Mouse (Mus musculus): ENCODE results near the gene Angpt4. TPM values are rescaled to one million over a fixed set of nuclear protein-coding genes. Genes with fewer than 3 reads are reported as not detected.

Angpt4 gene
- polyA plus RNA-seq, 1 experiment from 2014 or later, result 1.1 TPM

GRCm38 (mm10) chr2:151959274-151959673, 48.3 kb downstream of the Angpt4 start:
- H3K4me2 ChIP-seq (ENCODE audit: low read depth, low read length), result no peak overlapping the region
- H3K36me3 ChIP-seq (ENCODE audit: control insufficient read depth, insufficient read depth, low read length), result no peaks in the 10 kb centered on the region
- no peaks in the 10 kb centered on the region for H3K9me3 ChIP-seq (ENCODE audit: control insufficient read depth, low read length)
- no peaks in the 10 kb centered on the region for H3K27me3 ChIP-seq (replicated peaks; ENCODE audit: control insufficient read depth, insufficient read depth, low read length)
- DNase-seq (ENCODE audit: low spot score) (no peak), ATAC-seq (ENCODE audit: low read depth) (no peak)
- H3K27ac ChIP-seq (replicated peaks; ENCODE audit: low read depth, low read length), result no peak overlapping the region
- 21% methylated on average over 5 of the region's 5 CpGs for WGBS
- H3K4me1 ChIP-seq (ENCODE audit: control insufficient read depth, insufficient read depth, low read length), result peaks cover 23% of the 10 kb centered on the region
- H3K9ac ChIP-seq (ENCODE audit: low read depth, low read length), result no peak overlapping the region
- H3K4me3 ChIP-seq (ENCODE audit: low read depth, low read length), result no peak overlapping the region

GRCm38 (mm10) chr2:151961284-151962196, 50.5 kb downstream of the Angpt4 start:
- 44% methylated on average over 8 of the region's 9 CpGs for WGBS
- no peak for ATAC-seq (ENCODE audit: low read depth)
- Histone ChIP-seq H3K27ac (replicated peaks; ENCODE audit: low read depth, low read length) (peak overlapping the region; percentile 58), H3K36me3 (ENCODE audit: control insufficient read depth, insufficient read depth, low read length) (no peaks in the 10 kb centered on the region), H3K4me3 (ENCODE audit: low read depth, low read length) (no peak overlapping the region), H3K9me3 (ENCODE audit: control insufficient read depth, low read length) (no peaks in the 10 kb centered on the region), H3K9ac (ENCODE audit: low read depth, low read length) (no peak overlapping the region), H3K27me3 (replicated peaks; ENCODE audit: control insufficient read depth, insufficient read depth, low read length) (no peaks in the 10 kb centered on the region), H3K4me1 (ENCODE audit: control insufficient read depth, insufficient read depth, low read length) (peaks cover 29% of the 10 kb centered on the region), H3K4me2 (ENCODE audit: low read depth, low read length) (no peak overlapping the region)
- peak; percentile 58 for DNase-seq (ENCODE audit: low spot score)

GRCm38 (mm10) chr2:151962474-151962873, 51.5 kb downstream of the Angpt4 start:
- no peaks in the 10 kb centered on the region for H3K27me3 ChIP-seq (replicated peaks; ENCODE audit: control insufficient read depth, insufficient read depth, low read length)
- H3K27ac ChIP-seq (replicated peaks; ENCODE audit: low read depth, low read length), result peak overlapping the region; percentile 55
- WGBS, result 51% methylated on average over 10 of the region's 10 CpGs
- ATAC-seq (ENCODE audit: low read depth) (peak; percentile 76), DNase-seq (ENCODE audit: low spot score) (peak; percentile 93)
- H3K36me3 ChIP-seq (ENCODE audit: control insufficient read depth, insufficient read depth, low read length), result no peaks in the 10 kb centered on the region
- H3K9ac ChIP-seq (ENCODE audit: low read depth, low read length), result no peak overlapping the region
- H3K4me1 ChIP-seq (ENCODE audit: control insufficient read depth, insufficient read depth, low read length), result peaks cover 29% of the 10 kb centered on the region
- no peak overlapping the region for H3K4me2 ChIP-seq (ENCODE audit: low read depth, low read length)
- no peak overlapping the region for H3K4me3 ChIP-seq (ENCODE audit: low read depth, low read length)
- H3K9me3 ChIP-seq (ENCODE audit: control insufficient read depth, low read length), result no peaks in the 10 kb centered on the region

- no peak overlapping the region for H3K4me3 ChIP-seq (ENCODE audit: low read depth, low read length)
- H3K36me3 ChIP-seq (ENCODE audit: control insufficient read depth, insufficient read depth, low read length), result no peaks in the 10 kb centered on the region
- H3K4me1 ChIP-seq (ENCODE audit: control insufficient read depth, insufficient read depth, low read length), result peaks cover 29% of the 10 kb centered on the region
- peak overlapping the region; percentile 55; the same call in 1 of the 2 replicates for H3K27ac ChIP-seq (replicated peaks; ENCODE audit: low read depth, low read length)
- no peaks in the 10 kb centered on the region for H3K9me3 ChIP-seq (ENCODE audit: control insufficient read depth, low read length)
- WGBS, result 82% methylated on average over 5 of the region's 5 CpGs
- no peak overlapping the region for H3K4me2 ChIP-seq (ENCODE audit: low read depth, low read length)
- ATAC-seq (ENCODE audit: low read depth) (no peak), DNase-seq (ENCODE audit: low spot score) (no peak)
- no peak overlapping the region for H3K9ac ChIP-seq (ENCODE audit: low read depth, low read length)
- H3K27me3 ChIP-seq (replicated peaks; ENCODE audit: control insufficient read depth, insufficient read depth, low read length), result no peaks in the 10 kb centered on the region
Measured at GRCm38 (mm10) chr2:151963319-151963718, 52.3 kb downstream of the Angpt4 start.

- no peaks in the 10 kb centered on the region for H3K9me3 ChIP-seq (ENCODE audit: control insufficient read depth, low read length)
- no peak overlapping the region for H3K27ac ChIP-seq (replicated peaks; ENCODE audit: low read depth, low read length)
- WGBS, result 8% methylated on average over 9 of the region's 9 CpGs
- H3K4me2 ChIP-seq (ENCODE audit: low read depth, low read length), result no peak overlapping the region
- H3K4me3 ChIP-seq (ENCODE audit: low read depth, low read length), result no peak overlapping the region
- H3K9ac ChIP-seq (ENCODE audit: low read depth, low read length), result peak overlapping the region; percentile 17; the same call in 1 of the 2 replicates
- peak; percentile 84 for DNase-seq (ENCODE audit: low spot score)
- peak; percentile 64 for ATAC-seq (ENCODE audit: low read depth)
- H3K27me3 ChIP-seq (replicated peaks; ENCODE audit: control insufficient read depth, insufficient read depth, low read length), result no peaks in the 10 kb centered on the region
- peaks cover 29% of the 10 kb centered on the region for H3K4me1 ChIP-seq (ENCODE audit: control insufficient read depth, insufficient read depth, low read length)
- no peaks in the 10 kb centered on the region; the same call in 1 of the 2 replicates for H3K36me3 ChIP-seq (ENCODE audit: control insufficient read depth, insufficient read depth, low read length)
Measured at GRCm38 (mm10) chr2:151964052-151964451, 53.0 kb downstream of the Angpt4 start.

GRCm38 (mm10) chr2:151967176-151967750, 56.3 kb downstream of the Angpt4 start:
- Histone ChIP-seq H3K36me3 (ENCODE audit: control insufficient read depth, insufficient read depth, low read length) (peaks cover 11% of the 10 kb centered on the region; the same call in 1 of the 2 replicates), H3K27me3 (replicated peaks; ENCODE audit: control insufficient read depth, insufficient read depth, low read length) (no peaks in the 10 kb centered on the region), H3K4me2 (ENCODE audit: low read depth, low read length) (no peak overlapping the region), H3K9ac (ENCODE audit: low read depth, low read length) (peak overlapping the region; percentile 43; the same call in 1 of the 2 replicates), H3K9me3 (ENCODE audit: control insufficient read depth, low read length) (no peaks in the 10 kb centered on the region), H3K27ac (replicated peaks; ENCODE audit: low read depth, low read length) (peak overlapping the region; percentile 59), H3K4me3 (ENCODE audit: low read depth, low read length) (no peak overlapping the region), H3K4me1 (ENCODE audit: control insufficient read depth, insufficient read depth, low read length) (peaks cover 36% of the 10 kb centered on the region)
- peak; percentile 31; the same call in 1 of the 2 replicates for ATAC-seq (ENCODE audit: low read depth)
- 20% methylated on average over 9 of the region's 9 CpGs for WGBS
- DNase-seq (ENCODE audit: low spot score), result peak; percentile 79

- Histone ChIP-seq H3K4me1 (ENCODE audit: control insufficient read depth, insufficient read depth, low read length) (peaks cover 34% of the 10 kb centered on the region), H3K36me3 (ENCODE audit: control insufficient read depth, insufficient read depth, low read length) (peaks cover 11% of the 10 kb centered on the region; the same call in 1 of the 2 replicates), H3K27me3 (replicated peaks; ENCODE audit: control insufficient read depth, insufficient read depth, low read length) (0 out of 2 replicates have a peak, but pooled peaks cover under 1% of the 10 kb centered on the region), H3K4me2 (ENCODE audit: low read depth, low read length) (no peak overlapping the region), H3K27ac (replicated peaks; ENCODE audit: low read depth, low read length) (peak overlapping the region; percentile 59), H3K9me3 (ENCODE audit: control insufficient read depth, low read length) (no peaks in the 10 kb centered on the region), H3K9ac (ENCODE audit: low read depth, low read length) (no peak overlapping the region), H3K4me3 (ENCODE audit: low read depth, low read length) (no peak overlapping the region)
- ATAC-seq (ENCODE audit: low read depth) (no peak), DNase-seq (ENCODE audit: low spot score) (no peak)
- 75% methylated on average over 2 of the region's 2 CpGs for WGBS
Measured at GRCm38 (mm10) chr2:151967792-151968191, 56.8 kb downstream of the Angpt4 start.

- peaks cover 11% of the 10 kb centered on the region; the same call in 1 of the 2 replicates for H3K36me3 ChIP-seq (ENCODE audit: control insufficient read depth, insufficient read depth, low read length)
- peaks cover 7% of the 10 kb centered on the region for H3K27me3 ChIP-seq (replicated peaks; ENCODE audit: control insufficient read depth, insufficient read depth, low read length)
- ATAC-seq (ENCODE audit: low read depth), result no peak
- no peaks in the 10 kb centered on the region for H3K9me3 ChIP-seq (ENCODE audit: control insufficient read depth, low read length)
- no peak overlapping the region for H3K4me2 ChIP-seq (ENCODE audit: low read depth, low read length)
- WGBS, result 80% methylated on average over 8 of the region's 8 CpGs
- H3K4me1 ChIP-seq (ENCODE audit: control insufficient read depth, insufficient read depth, low read length), result peaks cover 28% of the 10 kb centered on the region
- H3K27ac ChIP-seq (replicated peaks; ENCODE audit: low read depth, low read length), result no peak overlapping the region
- H3K4me3 ChIP-seq (ENCODE audit: low read depth, low read length), result no peak overlapping the region
- no peak for DNase-seq (ENCODE audit: low spot score)
- H3K9ac ChIP-seq (ENCODE audit: low read depth, low read length), result no peak overlapping the region
Measured at GRCm38 (mm10) chr2:151968451-151968850, 57.4 kb downstream of the Angpt4 start.

All from embryonic facial prominence, embryonic 14.5 days (tissue).